Comparison of ENCODE assay signal across 26 mouse cellular contexts in genomic region chr4:135676476-135676875, GRCm38 (mm10). TPM values are rescaled to one million over a fixed set of nuclear protein-coding genes. Genes with fewer than 3 reads are reported as not detected.
DNase-seq lines count a peak whose midpoint lies in the region; ATAC-seq and TF ChIP-seq lines count a peak whose summit lies in the region.
"Had no signal": no experiment of that assay in that cellular context is flagged by ENCODE, and none has a peak within 500 bp of the region (broad histone marks: within the 10 kb centered on the region; RNA-seq: fewer than 3 reads in every experiment).

No protein-coding gene starts in this region.

- no peaks in the 10 kb centered on the region for H3K9me3 ChIP-seq in intestine, embryonic 16.5 days (ENCODE audit: control insufficient read depth, low read length)
- H3K9me3 ChIP-seq in intestine, postnatal 0 days (ENCODE audit: control insufficient read depth) = no peaks in the 10 kb centered on the region
- H3K9me3 ChIP-seq in stomach, embryonic 14.5 days (ENCODE audit: control insufficient read depth, low read depth, low read length) = no peaks in the 10 kb centered on the region
- no peaks in the 10 kb centered on the region for H3K9me3 ChIP-seq in forebrain, embryonic 16.5 days (ENCODE audit: control insufficient read depth, low read length)
- no peaks in the 10 kb centered on the region for H3K9me3 ChIP-seq in midbrain, embryonic 13.5 days
- H3K9me3 ChIP-seq: embryonic facial prominence, embryonic 10.5 days; forebrain, embryonic 12.5 days; limb, embryonic 12.5 days; liver, embryonic 13.5 days; midbrain, embryonic 10.5 days had no signal

- no peak overlapping the region for H3K27ac ChIP-seq in intestine, embryonic 16.5 days (ENCODE audit: low read length)
- H3K27ac ChIP-seq in intestine, postnatal 0 days (ENCODE audit: low read depth, low read length) = no peak overlapping the region
- no peak overlapping the region for H3K27ac ChIP-seq in stomach, embryonic 14.5 days (ENCODE audit: low read length)
- no peak overlapping the region for H3K27ac ChIP-seq in forebrain, embryonic 16.5 days (ENCODE audit: low read length)
- H3K27ac ChIP-seq in midbrain, embryonic 13.5 days = no peak overlapping the region
- H3K27ac ChIP-seq: forebrain, embryonic 12.5 days; left cerebral cortex, adult 2 months; limb, embryonic 12.5 days; liver, embryonic 13.5 days; macrophage; midbrain, embryonic 10.5 days had no signal

- peak; percentile 31; the same call in 1 of the 2 replicates for ATAC-seq in intestine, embryonic 16.5 days
- ATAC-seq in intestine, postnatal 0 days = no peak
- 0 out of 2 replicates have a peak, but pooled peaks have one; percentile 42 for ATAC-seq in stomach, embryonic 14.5 days (ENCODE audit: insufficient number of reproducible peaks, insufficient read depth, low FRiP score, low read depth)
- ATAC-seq in forebrain, embryonic 16.5 days = no peak
- no peak for ATAC-seq in midbrain, embryonic 13.5 days

- no peak overlapping the region for H3ac ChIP-seq in C2C12 (ENCODE audit: control insufficient read depth, insufficient read length, low read depth)

- no peak overlapping the region for H3K4me3 ChIP-seq in intestine, embryonic 16.5 days (ENCODE audit: low read length)
- H3K4me3 ChIP-seq in intestine, postnatal 0 days (ENCODE audit: low read depth, low read length) = no peak overlapping the region
- no peak overlapping the region for H3K4me3 ChIP-seq in C2C12 (ENCODE audit: insufficient read depth, poor library complexity, severe bottlenecking)
- H3K4me3 ChIP-seq in stomach, embryonic 14.5 days (ENCODE audit: low read depth, low read length) = no peak overlapping the region
- no peak overlapping the region for H3K4me3 ChIP-seq in forebrain, embryonic 16.5 days (replicated peaks; ENCODE audit: low read length)
- no peak overlapping the region for H3K4me3 ChIP-seq in midbrain, embryonic 13.5 days (replicated peaks)
- H3K4me3 ChIP-seq: embryonic facial prominence, embryonic 10.5 days; forebrain, embryonic 12.5 days; left cerebral cortex, adult 2 months; limb, embryonic 12.5 days; liver, embryonic 13.5 days; midbrain, embryonic 10.5 days had no signal

- no peaks in the 10 kb centered on the region for H3K79me3 ChIP-seq in C2C12 (ENCODE audit: low read depth)

- H3K27me3 ChIP-seq in intestine, embryonic 16.5 days (replicated peaks; ENCODE audit: control insufficient read depth, insufficient read depth, low read length) = no peaks in the 10 kb centered on the region; the same call in 1 of the 2 replicates
- H3K27me3 ChIP-seq in intestine, postnatal 0 days (replicated peaks; ENCODE audit: control insufficient read depth, insufficient read depth, low read length) = no peaks in the 10 kb centered on the region
- H3K27me3 ChIP-seq in C2C12 (ENCODE audit: control insufficient read depth, insufficient read depth, insufficient read length) = no peaks in the 10 kb centered on the region
- H3K27me3 ChIP-seq in stomach, embryonic 14.5 days (ENCODE audit: control insufficient read depth, insufficient read depth, low read length) = no peaks in the 10 kb centered on the region
- no peaks in the 10 kb centered on the region for H3K27me3 ChIP-seq in forebrain, embryonic 16.5 days (replicated peaks; ENCODE audit: control insufficient read depth, insufficient read depth, low read length)
- no peaks in the 10 kb centered on the region for H3K27me3 ChIP-seq in midbrain, embryonic 13.5 days
- H3K27me3 ChIP-seq: limb, embryonic 12.5 days had no signal

- H3K9ac ChIP-seq in intestine, embryonic 16.5 days (ENCODE audit: low read depth, low read length) = no peak overlapping the region
- no peak overlapping the region for H3K9ac ChIP-seq in intestine, postnatal 0 days (ENCODE audit: low read depth, low read length)
- no peak overlapping the region for H3K9ac ChIP-seq in stomach, embryonic 14.5 days (replicated peaks; ENCODE audit: low read depth, low read length)
- H3K9ac ChIP-seq in forebrain, embryonic 16.5 days (replicated peaks; ENCODE audit: low read depth, low read length) = no peak overlapping the region
- no peak overlapping the region for H3K9ac ChIP-seq in midbrain, embryonic 13.5 days (replicated peaks)
- H3K9ac ChIP-seq: forebrain, embryonic 12.5 days; limb, embryonic 12.5 days; liver, embryonic 13.5 days had no signal

- TF ChIP-seq CTCF in intestine, postnatal 0 days (IDR thresholded peaks at IDR 0.05; ENCODE audit: low read depth) = no peak
- no peak for TF ChIP-seq CTCF in C2C12 (IDR thresholded peaks at IDR 0.05; ENCODE audit: control insufficient read depth, insufficient read depth, insufficient read length)

- H3K36me3 ChIP-seq in intestine, embryonic 16.5 days (ENCODE audit: control insufficient read depth, insufficient read depth, low read length) = no peaks in the 10 kb centered on the region
- no peaks in the 10 kb centered on the region for H3K36me3 ChIP-seq in intestine, postnatal 0 days (ENCODE audit: control insufficient read depth, insufficient read depth)
- no peaks in the 10 kb centered on the region for H3K36me3 ChIP-seq in C2C12 (ENCODE audit: control insufficient read depth, insufficient read depth)
- no peaks in the 10 kb centered on the region for H3K36me3 ChIP-seq in stomach, embryonic 14.5 days (ENCODE audit: control insufficient read depth, insufficient read depth, low read length)
- no peaks in the 10 kb centered on the region for H3K36me3 ChIP-seq in forebrain, embryonic 16.5 days (ENCODE audit: control insufficient read depth, insufficient read depth)
- no peaks in the 10 kb centered on the region for H3K36me3 ChIP-seq in midbrain, embryonic 13.5 days
- H3K36me3 ChIP-seq: embryonic facial prominence, embryonic 10.5 days; forebrain, embryonic 12.5 days; limb, embryonic 12.5 days; liver, embryonic 13.5 days; midbrain, embryonic 10.5 days had no signal

- 64% methylated on average over 5 of the region's 5 CpGs for whole genome bisulfite sequencing in intestine, embryonic 16.5 days
- 49% methylated on average over 5 of the region's 5 CpGs for WGBS in intestine, postnatal 0 days
- whole genome bisulfite sequencing in stomach, embryonic 14.5 days = 62% methylated on average over 5 of the region's 5 CpGs
- 83% methylated on average over 5 of the region's 5 CpGs for WGBS in forebrain, embryonic 16.5 days
- WGBS in midbrain, embryonic 13.5 days = 89% methylated on average over 5 of the region's 5 CpGs

- H3K4me2 ChIP-seq in intestine, embryonic 16.5 days (ENCODE audit: low read depth, low read length) = no peak overlapping the region
- no peak overlapping the region for H3K4me2 ChIP-seq in intestine, postnatal 0 days (replicated peaks; ENCODE audit: low read depth)
- H3K4me2 ChIP-seq in stomach, embryonic 14.5 days (replicated peaks; ENCODE audit: low read depth, low read length) = no peak overlapping the region
- no peak overlapping the region for H3K4me2 ChIP-seq in forebrain, embryonic 16.5 days (ENCODE audit: low read length)
- H3K4me2 ChIP-seq in midbrain, embryonic 13.5 days (replicated peaks) = no peak overlapping the region
- H3K4me2 ChIP-seq: forebrain, embryonic 12.5 days; limb, embryonic 12.5 days; liver, embryonic 13.5 days had no signal

- no peaks in the 10 kb centered on the region for H3K4me1 ChIP-seq in intestine, embryonic 16.5 days (ENCODE audit: control insufficient read depth, insufficient read depth, low read length)
- no peaks in the 10 kb centered on the region for H3K4me1 ChIP-seq in intestine, postnatal 0 days (replicated peaks; ENCODE audit: control insufficient read depth, insufficient read depth, low read length)
- H3K4me1 ChIP-seq in stomach, embryonic 14.5 days (ENCODE audit: control insufficient read depth, insufficient read depth, low read length) = no peaks in the 10 kb centered on the region
- no peaks in the 10 kb centered on the region for H3K4me1 ChIP-seq in forebrain, embryonic 16.5 days (replicated peaks; ENCODE audit: control insufficient read depth, insufficient read depth, low read length)
- H3K4me1 ChIP-seq in midbrain, embryonic 13.5 days (replicated peaks) = 0 out of 2 replicates have a peak, but pooled peaks cover 12% of the 10 kb centered on the region
- H3K4me1 ChIP-seq: liver, embryonic 13.5 days had no signal

- no peaks in the 10 kb centered on the region for H3K79me2 ChIP-seq in C2C12 (ENCODE audit: control insufficient read depth, insufficient read depth)

- peak; percentile 77 for DNase-seq in fibroblast of lung, adult 2 months (ENCODE audit: low read depth)
- DNase-seq in spleen, adult 18-20 months = no peak
- DNase-seq: adrenal gland, postnatal 25 days; cerebellum, adult 18-20 months; cerebellum, postnatal 25 days; gastrocnemius, postnatal 10 days; kidney, adult 2 months; kidney, postnatal 14 days; liver, embryonic 13.5 days; retina, postnatal 1 day; thymus, postnatal 36 days had no signal

TF ChIP-seq in C2C12, 6 proteins besides CTCF, POLR2A, EP300 and RAD21:
- peak; percentile 58 for TF ChIP-seq FOSL1 (IDR thresholded peaks at IDR 0.05; ENCODE audit: insufficient read depth, low read length, poor library complexity, severe bottlenecking)
- peak; percentile 16 for TF ChIP-seq MAX (IDR thresholded peaks at IDR 0.05)
- TF ChIP-seq USF1 (IDR thresholded peaks at IDR 0.05; ENCODE audit: low read depth) = no peak

RNA-seq across cellular contexts. Expression of gene Ifnlr1, which starts 9.6 kb away (rescaled TPM):
- 4.3 and 5.2 TPM in 2 replicates for polyA plus RNA-seq in intestine, embryonic 16.5 days (2015; fragmentation: Nextera tagmentation; extraction: Ambion mirVana)
- 5.5 and 5.9 TPM in 2 replicates for polyA plus RNA-seq in intestine, postnatal 0 days (2015; fragmentation: Nextera tagmentation; extraction: Ambion mirVana)
- not detected for polyA plus RNA-seq in C2C12 (2012; fragmentation: generic; extraction: Trizol)
- 1.4 and 1.8 TPM in 2 replicates for polyA plus RNA-seq in stomach, embryonic 14.5 days (2014; fragmentation: Nextera tagmentation; extraction: Ambion mirVana)
- polyA plus RNA-seq in forebrain, embryonic 16.5 days (2015; fragmentation: Nextera tagmentation; extraction: Ambion mirVana) = 0.16 and 0.18 TPM in 2 replicates
- polyA plus RNA-seq in midbrain, embryonic 13.5 days (2015; fragmentation: Nextera tagmentation; extraction: Ambion mirVana) = 0.10 and 0.16 TPM in 2 replicates

RNA-seq across cellular contexts. Expression of gene Il22ra1, which starts 51.5 kb away (rescaled TPM):
- 6.6 and 7.9 TPM in 2 replicates for polyA plus RNA-seq in intestine, embryonic 16.5 days (2015; fragmentation: Nextera tagmentation; extraction: Ambion mirVana)
- 7.7 and 7.8 TPM in 2 replicates for polyA plus RNA-seq in intestine, postnatal 0 days (2015; fragmentation: Nextera tagmentation; extraction: Ambion mirVana)
- polyA plus RNA-seq in C2C12 (2012; fragmentation: generic; extraction: Trizol) = 0.04 TPM
- polyA plus RNA-seq in stomach, embryonic 14.5 days (2014; fragmentation: Nextera tagmentation; extraction: Ambion mirVana) = 0.33 and 0.60 TPM in 2 replicates
- polyA plus RNA-seq in forebrain, embryonic 16.5 days (2015; fragmentation: Nextera tagmentation; extraction: Ambion mirVana) = not detected in 2 replicates
- polyA plus RNA-seq in midbrain, embryonic 13.5 days (2015; fragmentation: Nextera tagmentation; extraction: Ambion mirVana) = not detected in 2 replicates
- polyA plus RNA-seq: forebrain, embryonic 12.5 days; heart, embryonic 16.5 days; hindbrain, embryonic 11.5 days; limb, embryonic 12.5 days; macrophage; midbrain, embryonic 10.5 days; neural tube, embryonic 11.5 days had no signal

Comparison
In these comparisons a context has a peak if more than half of its experiments do, and no peak if none do; other contexts are left out.
1. ATAC-seq: peak in intestine, embryonic 16.5 days (single experiment) and stomach, embryonic 14.5 days (single experiment); none in intestine, postnatal 0 days (single experiment), forebrain, embryonic 16.5 days (single experiment) and midbrain, embryonic 13.5 days (single experiment).